ENCODE assay signal across 23 mouse cellular contexts in genomic region chr17:65793307-65793930, GRCm38 (mm10). TPM values are rescaled to one million over a fixed set of nuclear protein-coding genes. Genes with fewer than 3 reads are reported as not detected.
DNase-seq lines count a peak whose midpoint lies in the region; ATAC-seq and TF ChIP-seq lines count a peak whose summit lies in the region.
"Had no signal": no experiment of that assay in that cellular context is flagged by ENCODE, and none has a peak within 500 bp of the region (broad histone marks: within the 10 kb centered on the region; RNA-seq: fewer than 3 reads in every experiment).

No protein-coding gene starts in this region.

- no peak overlapping the region for H3K9ac ChIP-seq in midbrain, embryonic 11.5 days (ENCODE audit: low read length)
- H3K9ac ChIP-seq in midbrain, postnatal 0 days (replicated peaks; ENCODE audit: low read length, poor library complexity, severe bottlenecking): no peak overlapping the region
- no peak overlapping the region for H3K9ac ChIP-seq in stomach, postnatal 0 days (ENCODE audit: low read length)
- H3K9ac ChIP-seq: embryonic facial prominence, embryonic 13.5 days; forebrain, embryonic 13.5 days; heart, embryonic 12.5 days; heart, embryonic 15.5 days; hindbrain, embryonic 13.5 days had no signal

- no peak for TF ChIP-seq POLR2A in kidney, adult 2 months (IDR thresholded peaks at IDR 0.05; ENCODE audit: low read depth, low read length)

- H3K27ac ChIP-seq in kidney, adult 2 months (ENCODE audit: insufficient read depth, low read depth, low read length): no peak overlapping the region
- no peak overlapping the region for H3K27ac ChIP-seq in midbrain, embryonic 11.5 days (ENCODE audit: low read depth, low read length)
- no peak overlapping the region for H3K27ac ChIP-seq in midbrain, postnatal 0 days (ENCODE audit: low read depth, low read length)
- H3K27ac ChIP-seq in stomach, postnatal 0 days (replicated peaks): no peak overlapping the region
- H3K27ac ChIP-seq: embryonic facial prominence, embryonic 13.5 days; forebrain, embryonic 10.5 days; forebrain, embryonic 13.5 days; heart, embryonic 15.5 days; hindbrain, embryonic 10.5 days; hindbrain, embryonic 13.5 days had no signal

- 87% methylated on average over 12 of the region's 12 CpGs for WGBS in kidney, adult 2 months
- WGBS in midbrain, embryonic 11.5 days: 97% methylated on average over 12 of the region's 12 CpGs
- 94% methylated on average over 12 of the region's 12 CpGs for WGBS in midbrain, postnatal 0 days
- 95% methylated on average over 12 of the region's 12 CpGs for WGBS in stomach, postnatal 0 days

- no peaks in the 10 kb centered on the region for H3K36me3 ChIP-seq in kidney, adult 2 months (ENCODE audit: control insufficient read depth, insufficient read depth, low read length)
- 0 out of 2 replicates have a peak, but pooled peaks cover 2% of the 10 kb centered on the region for H3K36me3 ChIP-seq in midbrain, embryonic 11.5 days (ENCODE audit: control insufficient read depth, insufficient read depth, low read length)
- no peaks in the 10 kb centered on the region for H3K36me3 ChIP-seq in midbrain, postnatal 0 days (ENCODE audit: insufficient read depth, low read length)
- no peaks in the 10 kb centered on the region for H3K36me3 ChIP-seq in stomach, postnatal 0 days (ENCODE audit: control insufficient read depth, insufficient read depth, low read length)

- H3K9me3 ChIP-seq in midbrain, embryonic 11.5 days (ENCODE audit: control insufficient read depth, low read length): no peaks in the 10 kb centered on the region
- no peaks in the 10 kb centered on the region for H3K9me3 ChIP-seq in midbrain, postnatal 0 days (ENCODE audit: low read length)
- H3K9me3 ChIP-seq in stomach, postnatal 0 days (ENCODE audit: control insufficient read depth, low read length): no peaks in the 10 kb centered on the region
- H3K9me3 ChIP-seq: embryonic facial prominence, embryonic 13.5 days; forebrain, embryonic 10.5 days; forebrain, embryonic 13.5 days; heart, embryonic 12.5 days; heart, embryonic 15.5 days; hindbrain, embryonic 10.5 days; hindbrain, embryonic 13.5 days had no signal

- TF ChIP-seq EP300 in stomach, postnatal 0 days (optimal IDR thresholded peaks at IDR 0.05): no peak

- ATAC-seq in midbrain, embryonic 11.5 days (ENCODE audit: low FRiP score): no peak
- ATAC-seq in midbrain, postnatal 0 days (ENCODE audit: low FRiP score): no peak
- no peak for ATAC-seq in stomach, postnatal 0 days (ENCODE audit: low FRiP score, low TSS enrichment)
- ATAC-seq: forebrain, embryonic 13.5 days; forebrain, embryonic 16.5 days; hindbrain, embryonic 16.5 days had no signal

- H3K27me3 ChIP-seq in kidney, adult 2 months (replicated peaks; ENCODE audit: control insufficient read depth, insufficient read depth, low read length): no peaks in the 10 kb centered on the region
- H3K27me3 ChIP-seq in midbrain, embryonic 11.5 days (ENCODE audit: control insufficient read depth, insufficient read depth, low read length): no peaks in the 10 kb centered on the region
- no peaks in the 10 kb centered on the region for H3K27me3 ChIP-seq in midbrain, postnatal 0 days (ENCODE audit: insufficient read depth, low read length)
- no peaks in the 10 kb centered on the region for H3K27me3 ChIP-seq in stomach, postnatal 0 days (ENCODE audit: control insufficient read depth, insufficient read depth, low read length)
- H3K27me3 ChIP-seq: embryonic facial prominence, embryonic 13.5 days; forebrain, embryonic 13.5 days; heart, embryonic 12.5 days; heart, embryonic 15.5 days; hindbrain, embryonic 13.5 days had no signal

- peak; percentile 73 for DNase-seq in kidney, adult 2 months
- no peak for DNase-seq in kidney, postnatal 14 days
- DNase-seq in midbrain, embryonic 11.5 days (ENCODE audit: low spot score, missing footprints): peak; percentile 77
- no peak for DNase-seq in midbrain, postnatal 0 days (ENCODE audit: low spot score)
- no peak for DNase-seq in stomach, postnatal 0 days (ENCODE audit: low spot score)
- DNase-seq in adrenal gland, postnatal 10 days: no peak
- DNase-seq: adrenal gland, postnatal 14 days; cerebellum, adult 11 months; cerebellum, adult 9-11 months; cerebellum, postnatal 25 days; gastrocnemius, postnatal 10 days; gastrocnemius, postnatal 36 days; heart, postnatal 10 days; heart, postnatal 36 days had no signal

- H3K4me1 ChIP-seq in kidney, adult 2 months (ENCODE audit: control insufficient read depth, insufficient read depth, low read length): peaks cover 5% of the 10 kb centered on the region; the same call in 1 of the 2 replicates
- no peaks in the 10 kb centered on the region for H3K4me1 ChIP-seq in midbrain, embryonic 11.5 days (ENCODE audit: control insufficient read depth, insufficient read depth, low read length)
- H3K4me1 ChIP-seq in midbrain, postnatal 0 days (ENCODE audit: insufficient read depth, low read length): no peaks in the 10 kb centered on the region
- no peaks in the 10 kb centered on the region for H3K4me1 ChIP-seq in stomach, postnatal 0 days (replicated peaks; ENCODE audit: control insufficient read depth, insufficient read depth)

- no peak for TF ChIP-seq CTCF in kidney, adult 2 months (conservative IDR thresholded peaks at IDR 0.05; ENCODE audit: insufficient read depth, insufficient read length, low read depth, low read length)
- no peak for TF ChIP-seq CTCF in midbrain, postnatal 0 days (IDR thresholded peaks at IDR 0.05)
- TF ChIP-seq CTCF in stomach, postnatal 0 days (IDR thresholded peaks at IDR 0.05; ENCODE audit: low read depth): 0 out of 2 replicates have a peak, but pooled peaks have one; percentile 6

- no peak overlapping the region for H3K4me3 ChIP-seq in kidney, adult 2 months (ENCODE audit: insufficient read depth, low read depth, low read length)
- H3K4me3 ChIP-seq in midbrain, embryonic 11.5 days (ENCODE audit: low read depth, low read length): no peak overlapping the region
- no peak overlapping the region for H3K4me3 ChIP-seq in midbrain, postnatal 0 days (ENCODE audit: low read depth, low read length)
- H3K4me3 ChIP-seq in stomach, postnatal 0 days (ENCODE audit: low read depth, low read length): no peak overlapping the region
- H3K4me3 ChIP-seq: embryonic facial prominence, embryonic 13.5 days; forebrain, embryonic 10.5 days; forebrain, embryonic 13.5 days; heart, embryonic 12.5 days; heart, embryonic 15.5 days; hindbrain, embryonic 10.5 days; hindbrain, embryonic 13.5 days had no signal

- H3K4me2 ChIP-seq in midbrain, embryonic 11.5 days: no peak overlapping the region
- H3K4me2 ChIP-seq in midbrain, postnatal 0 days (ENCODE audit: low read depth, low read length, poor library complexity, severe bottlenecking): no peak overlapping the region
- no peak overlapping the region for H3K4me2 ChIP-seq in stomach, postnatal 0 days (replicated peaks; ENCODE audit: low read depth)
- H3K4me2 ChIP-seq: embryonic facial prominence, embryonic 13.5 days; forebrain, embryonic 13.5 days; heart, embryonic 12.5 days; heart, embryonic 15.5 days; hindbrain, embryonic 13.5 days had no signal

RNA-seq across cellular contexts. Expression of gene Ppp4r1, which starts 11.0 kb away (rescaled TPM):
- 34.3 and 37.6 TPM in 2 replicates for polyA plus RNA-seq in kidney, adult 2 months (2012; rRNA removed)
- polyA plus RNA-seq in midbrain, embryonic 11.5 days (2014; fragmentation: Nextera tagmentation; extraction: Ambion mirVana): 51.0 and 58.0 TPM in 2 replicates
- total RNA-seq in midbrain, postnatal 0 days (2014; rRNA removed): 45.6 and 58.3 TPM in 2 replicates
- 24.2 and 28.6 TPM in 2 replicates for polyA plus RNA-seq in midbrain, postnatal 0 days (2015; fragmentation: Nextera tagmentation; extraction: Ambion mirVana)
- polyA plus RNA-seq in stomach, postnatal 0 days (2015; fragmentation: Nextera tagmentation; extraction: Ambion mirVana): 14.2 and 15.3 TPM in 2 replicates
- 10 to 100 TPM; 59.5 to 69.7 TPM for total RNA-seq in adrenal gland, postnatal 10 days (2021)

RNA-seq across cellular contexts. Expression of gene Rab31, which starts 20.9 kb away (rescaled TPM):
- polyA plus RNA-seq in kidney, adult 2 months (2012; rRNA removed): 16.8 and 17.6 TPM in 2 replicates
- 67.6 and 72.9 TPM in 2 replicates for polyA plus RNA-seq in midbrain, embryonic 11.5 days (2014; fragmentation: Nextera tagmentation; extraction: Ambion mirVana)
- 81.1 and 88.1 TPM in 2 replicates for total RNA-seq in midbrain, postnatal 0 days (2014; rRNA removed)
- 66.8 and 67.6 TPM in 2 replicates for polyA plus RNA-seq in midbrain, postnatal 0 days (2015; fragmentation: Nextera tagmentation; extraction: Ambion mirVana)
- 23.1 and 23.5 TPM in 2 replicates for polyA plus RNA-seq in stomach, postnatal 0 days (2015; fragmentation: Nextera tagmentation; extraction: Ambion mirVana)
- total RNA-seq in adrenal gland, postnatal 10 days (2021): 10 to 100 TPM; 32.1 to 32.5 TPM

Comparison
In these comparisons a context has a peak if more than half of its experiments do, and no peak if none do; other contexts are left out.
1. DNase-seq: peak in kidney, adult 2 months (single experiment) and midbrain, embryonic 11.5 days (single experiment); none in kidney, postnatal 14 days (single experiment), midbrain, postnatal 0 days (single experiment), stomach, postnatal 0 days (single experiment) and adrenal gland, postnatal 10 days (single experiment).